Mouse (Mus musculus) heart, postnatal 0 days (tissue): Measurements from ENCODE around the gene Obp2b. TPM values are rescaled to one million over a fixed set of nuclear protein-coding genes. Genes with fewer than 3 reads are reported as not detected.
A peak's percentile ranks its signal among the peaks of the same experiment; 100 is the strongest.
"Not testable (repeated sequence)": the region's sequence is repeated elsewhere in the genome, so short reads cannot be mapped to it uniquely, and the experiment has no call there.

Source experiments
- ATAC-seq: fragments of 200-750 bp; cut with Nextera tagmentation; 2 replicates; pipeline ENCODE4 v1.8.0; 2017; ENCODE audit warnings: low read depth, moderate number of reproducible peaks, moderate library complexity; ENCODE audit not compliant: insufficient read depth
- DNase-seq: peaks from one replicate; pipeline ENCODE4 v3.0.0-alpha.2; 2016; ENCODE audit warnings: low spot score
- H3K27ac ChIP-seq: fragments of 300-500 bp; sonication (generic); 2 replicates; pipeline ENCODE4 v1.5.1; 2014; ENCODE audit warnings: low read depth, mild to moderate bottlenecking
- H3K27me3 ChIP-seq: fragments of 300-500 bp; sonication (generic); 2 replicates; pipeline ENCODE4 v1.6.1; 2014; ENCODE audit warnings: low read length, mixed read lengths; ENCODE audit not compliant: control insufficient read depth, insufficient read depth
- H3K36me3 ChIP-seq: fragments of 300-500 bp; sonication (generic); replicated peaks from 2 replicates; pipeline ENCODE4 v1.6.1; 2014; ENCODE audit warnings: low read length, mixed read lengths; ENCODE audit not compliant: control insufficient read depth, insufficient read depth
- H3K4me1 ChIP-seq: fragments of 300-500 bp; sonication (generic); 2 replicates; pipeline ENCODE4 v1.6.1; 2014; ENCODE audit warnings: antibody characterized with exemption; ENCODE audit not compliant: control insufficient read depth, insufficient read depth
- H3K4me2 ChIP-seq: fragments of 300-500 bp; sonication (generic); 2 replicates; pipeline ENCODE4 v1.6.1; 2014; ENCODE audit warnings: low read depth, mild to moderate bottlenecking, low read length, moderate library complexity
- H3K4me3 ChIP-seq: fragments of 300-500 bp; sonication (generic); 2 replicates; pipeline ENCODE4 v1.5.1; 2014; ENCODE audit warnings: low read depth, low read length
- H3K9ac ChIP-seq: fragments of 300-500 bp; sonication (generic); replicated peaks from 2 replicates; pipeline ENCODE4 v1.6.1; 2014; ENCODE audit warnings: low read depth, low read length, mixed read lengths
- H3K9me3 ChIP-seq: fragments of 300-500 bp; sonication (generic); replicated peaks from 2 replicates; pipeline ENCODE4 v1.6.1; 2016; ENCODE audit warnings: low read length; ENCODE audit not compliant: control insufficient read depth
- CTCF ChIP-seq: IDR thresholded peaks from 2 replicates; pipeline ENCODE4 v1.5.1; 2016; ENCODE audit warnings: antibody characterized with exemption, control low read depth, low read depth
- EP300 ChIP-seq: IDR thresholded peaks from 2 replicates; pipeline ENCODE4 v1.6.1; 2016; ENCODE audit warnings: antibody characterized with exemption, low read depth
- WGBS: fragments of 180-500 bp; shearing (Covaris S2); extraction: QIAGEN DNeasy Blood & Tissue Kit; methylation state at CpG from one replicate; pipeline ENCODE4 v1.1.7; 2014; 5-methylcytosine and 5-hydroxymethylcytosine counted together
- polyA plus RNA-seq: library from polyadenylated mRNA; unstranded; fragments of >200 nt; fragmentation: Nextera tagmentation; extraction: Ambion mirVana; gene quantifications from 2 replicates; pipeline ENCODE4 v1.2.1, GENCODE M21; 2015
- total RNA-seq: library from RNA; depleted of rRNA; stranded (reverse); fragments of >200 nt; gene quantifications from 2 replicates; pipeline ENCODE4 v1.2.3, GENCODE M21; 2014; ENCODE audit warnings: low replicate concordance

The Obp2b gene
- total and polyA plus RNA-seq, 2 experiments from 2014 or later, result not detected

- Histone ChIP-seq H3K4me2 (no peak overlapping the region), H3K4me3 (no peak overlapping the region), H3K4me1 (peaks cover 8% of the 10 kb centered on the region; the same call in 1 of the 2 replicates), H3K36me3 (no peaks in the 10 kb centered on the region), H3K9ac (no peak overlapping the region), H3K9me3 (no peaks in the 10 kb centered on the region), H3K27me3 (no peaks in the 10 kb centered on the region), H3K27ac (no peak overlapping the region)
- DNase-seq, result no peak
- no peak for ATAC-seq
- TF ChIP-seq EP300, result no peak
- TF ChIP-seq CTCF, result no peak
- 38% methylated on average over 4 of the region's 4 CpGs for WGBS
These were observed 33.1 kb upstream of the Obp2b start for GRCm38 (mm10) chr2:25703706-25704105.

DNA sequence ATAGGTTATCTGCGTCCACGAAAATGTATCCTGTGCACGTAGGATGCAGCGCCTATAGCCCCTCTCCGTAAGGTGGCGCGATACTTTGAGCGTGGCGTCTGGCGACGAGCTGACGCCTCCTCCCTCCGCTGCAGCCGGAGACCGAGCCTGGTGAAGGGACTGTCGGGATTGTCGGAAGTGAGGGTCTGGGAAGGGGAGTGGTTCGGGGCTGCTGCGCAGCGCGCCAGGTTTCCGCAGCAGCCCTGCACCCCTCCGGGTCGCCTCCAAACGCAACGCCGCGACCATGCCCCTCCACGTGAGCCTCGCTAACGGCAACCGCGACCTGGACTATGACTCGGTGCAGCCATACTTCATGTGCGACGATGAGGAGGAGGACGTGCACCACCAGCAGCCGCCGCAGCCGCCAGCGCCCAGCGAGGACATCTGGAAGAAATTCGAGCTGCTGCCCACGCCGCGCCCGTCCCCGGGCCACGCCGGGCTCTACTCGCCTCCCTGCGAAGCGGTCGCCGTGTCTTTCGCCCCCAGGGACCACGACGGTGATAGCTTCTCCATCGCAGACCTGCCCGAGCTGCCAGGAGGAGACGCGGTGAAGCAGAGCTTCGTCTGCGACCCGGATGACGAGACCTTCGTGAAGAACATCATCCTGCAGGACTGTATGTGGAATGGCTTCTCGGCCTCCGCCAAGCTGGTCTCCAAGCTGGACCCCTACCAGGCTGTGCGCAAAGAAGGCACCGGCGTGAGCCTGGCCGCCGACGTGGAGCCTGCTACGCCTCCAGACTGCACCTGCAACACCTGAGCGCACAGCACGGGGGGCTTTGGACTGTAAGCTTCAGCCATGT is 29.9 kb upstream of the Obp2b start, which contains the start of gene Bmyc:
Bmyc (plus strand) TSS at position 97 of the 839 bp plus-strand sequence.
- DNase-seq (peak; percentile 75), ATAC-seq (peak; percentile 89)
- under 1% methylated on average over 76 of the region's 78 CpGs for WGBS
- peak within 1 kb of the TSS; percentile 76 for H3K4me3 ChIP-seq
- no peaks in the 10 kb centered on the region for H3K9me3 ChIP-seq
- H3K4me1 ChIP-seq, result peaks cover 8% of the 10 kb centered on the region; the same call in 1 of the 2 replicates
- H3K27ac ChIP-seq, result peak within 1 kb of the TSS; percentile 48; the same call in 1 of the 2 replicates
- H3K9ac ChIP-seq, result peak within 1 kb of the TSS; percentile 69
- peak within 1 kb of the TSS; percentile 96 for H3K4me2 ChIP-seq
- no peaks in the 10 kb centered on the region for H3K27me3 ChIP-seq
- peak; percentile 70 for TF ChIP-seq CTCF
- TF ChIP-seq EP300, result no peak
- H3K36me3 ChIP-seq, result no peaks in the 10 kb centered on the region

GRCm38 (mm10) chr2:25708121-25708520 is 28.7 kb upstream of the Obp2b start:
- Histone ChIP-seq H3K9me3 (no peaks in the 10 kb centered on the region), H3K36me3 (no peaks in the 10 kb centered on the region), H3K4me1 (peaks cover 8% of the 10 kb centered on the region; the same call in 1 of the 2 replicates), H3K4me3 (no peak overlapping the region), H3K27me3 (no peaks in the 10 kb centered on the region), H3K9ac (no peak overlapping the region), H3K4me2 (no peak overlapping the region; the same call in 1 of the 2 replicates), H3K27ac (no peak overlapping the region)
- ATAC-seq (no peak), DNase-seq (peak; percentile 19)
- TF ChIP-seq EP300, result no peak
- TF ChIP-seq CTCF, result no peak
- WGBS, result 63% methylated on average over 2 of the region's 2 CpGs

DNA sequence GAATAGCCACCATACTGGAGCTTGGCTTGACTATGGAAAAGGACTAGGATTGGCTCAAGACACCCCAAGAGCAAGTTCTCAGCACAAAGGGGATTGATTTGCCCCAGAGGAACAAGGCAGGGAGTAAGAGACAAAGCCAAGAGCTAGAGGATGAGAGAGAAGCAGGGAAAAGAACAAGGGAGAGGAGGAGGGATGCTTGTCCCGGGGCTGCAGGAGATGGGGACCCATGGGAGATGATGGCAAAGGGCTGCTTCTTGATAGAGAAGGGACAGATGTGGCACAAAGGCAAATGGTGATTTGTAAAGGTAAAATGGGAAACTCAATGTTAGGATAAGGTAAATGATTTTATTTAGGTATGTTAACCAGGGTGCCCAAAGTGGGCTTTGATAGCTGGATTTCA is 27.8 kb upstream of the Obp2b start:
- not testable (repeated sequence) for H3K4me2 ChIP-seq, H3K36me3 ChIP-seq, H3K27ac ChIP-seq, ATAC-seq, H3K4me3 ChIP-seq, H3K4me1 ChIP-seq, H3K9ac ChIP-seq, H3K27me3 ChIP-seq, DNase-seq, H3K9me3 ChIP-seq
- WGBS, result 90% methylated on average over 1 of the region's 1 CpGs

DNA sequence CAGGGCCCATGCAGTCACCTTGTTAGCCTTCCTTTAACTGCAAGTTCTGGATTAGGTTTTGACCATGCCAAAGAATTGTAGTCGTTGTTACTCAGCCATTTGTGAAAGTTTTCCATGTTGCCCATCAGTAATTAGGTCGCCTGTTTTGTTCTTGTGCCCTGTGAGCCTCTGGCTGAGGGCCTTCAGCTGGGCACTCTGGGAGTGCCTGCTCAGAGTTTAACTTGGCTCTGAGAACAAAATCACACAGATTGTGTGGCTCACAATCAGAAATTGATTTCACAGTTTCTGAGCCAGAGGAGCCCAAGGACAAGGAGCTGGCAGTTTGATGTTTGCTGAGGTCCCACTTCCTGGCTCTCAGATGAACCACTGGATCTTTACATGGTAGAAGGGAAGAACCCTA is 27.0 kb upstream of the Obp2b start:
- H3K36me3 ChIP-seq, H3K4me2 ChIP-seq, H3K9ac ChIP-seq, H3K9me3 ChIP-seq, DNase-seq, ATAC-seq, H3K4me1 ChIP-seq, H3K4me3 ChIP-seq, H3K27ac ChIP-seq, H3K27me3 ChIP-seq: not testable (repeated sequence)
- 68% methylated on average over 2 of the region's 2 CpGs for WGBS

GRCm38 (mm10) chr2:25711641-25712040 is 25.2 kb upstream of the Obp2b start:
- H3K9ac ChIP-seq, H3K27ac ChIP-seq, ATAC-seq, DNase-seq, H3K36me3 ChIP-seq, H3K4me3 ChIP-seq, H3K4me1 ChIP-seq, H3K4me2 ChIP-seq, H3K27me3 ChIP-seq, H3K9me3 ChIP-seq: not testable (repeated sequence)
- 14% methylated on average over 3 of the region's 3 CpGs for WGBS
